Mouse (Mus musculus): ENCODE measurements around the gene Rap2c.

Gene Rap2c

DNA sequence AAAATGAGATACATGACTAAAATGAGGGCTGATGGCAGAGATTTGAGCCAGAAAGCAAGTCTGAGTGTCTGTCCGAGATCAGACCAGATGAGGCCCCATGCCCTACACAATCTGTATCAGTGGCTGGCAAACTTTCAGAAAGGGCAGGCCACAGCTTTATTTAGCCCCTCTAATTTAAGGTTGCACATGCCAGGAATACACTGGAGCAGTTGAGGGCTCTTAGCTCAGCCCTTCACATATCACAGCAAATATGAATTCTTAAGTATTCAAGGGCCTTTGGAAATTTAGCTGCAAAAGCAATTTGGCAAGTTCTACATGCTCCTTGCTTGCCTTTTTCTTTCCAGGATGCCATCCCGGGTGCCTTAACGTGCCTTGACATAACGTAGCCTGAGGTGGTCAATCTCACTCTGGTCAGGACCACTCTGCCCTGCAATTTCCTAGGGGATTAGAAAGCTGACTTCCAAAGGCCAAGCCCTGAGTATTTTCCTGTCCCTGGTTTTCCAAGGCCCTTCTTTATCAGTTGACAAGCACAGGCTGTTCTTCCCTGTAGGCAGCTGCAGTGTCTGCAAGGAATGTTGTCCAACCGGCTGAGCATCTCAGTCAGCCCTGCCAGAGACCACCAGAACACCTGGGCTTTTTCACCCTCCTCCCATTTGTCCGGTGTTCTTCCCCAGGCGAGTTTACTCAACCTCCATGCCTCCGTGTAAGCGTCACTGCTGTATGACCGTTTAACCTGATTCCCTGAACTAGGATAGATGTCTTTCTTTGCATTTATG is 49.5 kb downstream of the Rap2c start:
- peak; percentile 4 for DNase-seq

DNA sequence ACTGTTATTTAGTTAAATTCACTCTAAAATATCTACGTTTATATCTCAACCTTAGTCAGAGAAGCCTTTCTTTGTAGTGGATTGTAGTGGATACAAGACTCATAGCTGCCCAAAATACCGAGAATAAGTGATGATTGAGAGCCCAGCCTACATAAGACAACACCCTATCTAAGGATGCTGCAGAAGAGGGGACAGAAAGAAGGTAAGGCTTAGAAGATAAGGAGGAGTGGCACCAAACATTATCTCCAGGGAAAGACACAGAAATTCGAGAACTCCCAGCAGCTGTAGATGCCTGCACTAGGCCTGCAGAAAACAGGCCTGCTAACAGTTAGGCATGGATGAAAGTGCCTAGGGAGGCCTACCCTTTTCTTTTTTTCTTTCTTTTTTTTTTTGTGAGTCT is 52.7 kb downstream of the Rap2c start:
- no peak for DNase-seq

DNA sequence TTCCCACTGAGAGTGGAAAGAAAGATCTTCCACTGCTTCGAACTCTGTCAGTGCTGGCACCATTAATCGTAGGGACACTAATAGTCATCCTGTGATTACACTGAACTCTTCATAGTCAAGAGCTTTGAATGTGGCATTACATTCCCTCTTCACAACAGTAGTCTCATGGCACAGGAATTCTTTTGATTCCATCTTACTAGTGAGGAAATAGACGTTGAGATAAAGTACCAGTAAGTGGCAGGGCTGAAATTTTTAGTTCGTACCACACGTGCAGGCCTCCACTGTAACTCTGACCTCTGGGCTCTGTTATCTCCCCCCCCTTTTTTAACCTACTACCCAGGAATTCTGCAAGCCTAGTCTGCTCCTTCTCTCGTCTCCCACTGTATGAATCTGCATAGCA is 54.9 kb downstream of the Rap2c start:
- no peak for DNase-seq

Measured in kidney, postnatal 10 days (tissue).